Mouse (Mus musculus) testis, adult 2 months (tissue): ENCODE measurements around the gene Gsc2. TPM values are rescaled to one million over a fixed set of nuclear protein-coding genes. Genes with fewer than 3 reads are reported as not detected.

Experiments used
- H3K27ac ChIP-seq: fragments of 200-500 bp; 2 replicates; pipeline ENCODE4 v1.5.1; 2012; ENCODE audit warnings: low read depth, low read length; ENCODE audit not compliant: control insufficient read depth, insufficient read depth
- H3K27me3 ChIP-seq: fragments of 200-500 bp; 2 replicates; pipeline ENCODE4 v1.6.1; 2012; ENCODE audit warnings: mild to moderate bottlenecking, low read length, moderate library complexity; ENCODE audit not compliant: control insufficient read depth, insufficient read depth
- H3K36me3 ChIP-seq: fragments of 200-500 bp; 2 replicates; pipeline ENCODE4 v1.6.1; 2012; ENCODE audit warnings: mild to moderate bottlenecking, low read length; ENCODE audit not compliant: control insufficient read depth, insufficient read depth
- H3K4me1 ChIP-seq: fragments of 200-500 bp; 2 replicates; pipeline ENCODE4 v1.6.1; 2012; ENCODE audit warnings: low read length; ENCODE audit not compliant: control insufficient read depth, insufficient read depth
- H3K4me3 ChIP-seq: fragments of 200-500 bp; 2 replicates; pipeline ENCODE4 v1.5.1; 2012; ENCODE audit warnings: low read depth, mild to moderate bottlenecking, low read length, moderate library complexity, mixed read lengths; ENCODE audit not compliant: control insufficient read depth
- CTCF ChIP-seq: fragments of 200-500 bp; IDR thresholded peaks from 2 replicates; pipeline ENCODE4 v1.5.1; 2012; ENCODE audit warnings: low read depth, mild to moderate bottlenecking, inconsistent platforms, low read length, moderate library complexity; ENCODE audit not compliant: control insufficient read depth, insufficient read depth, insufficient replicate concordance
- POLR2A ChIP-seq: fragments of 200-500 bp; IDR thresholded peaks from 2 replicates; pipeline ENCODE4 v1.6.1; 2012; ENCODE audit warnings: low read depth, mild to moderate bottlenecking, inconsistent platforms, low read length, moderate library complexity; ENCODE audit not compliant: control insufficient read depth
- polyA plus RNA-seq: library from polyadenylated mRNA; depleted of rRNA; stranded (reverse); fragments of >200 nt; gene quantifications from 2 replicates; pipeline ENCODE4 v1.2.3, GENCODE M21; 2012; rRNA removed

Gsc2 gene
- polyA plus RNA-seq, 1 experiment, result 8.9 TPM

DNA sequence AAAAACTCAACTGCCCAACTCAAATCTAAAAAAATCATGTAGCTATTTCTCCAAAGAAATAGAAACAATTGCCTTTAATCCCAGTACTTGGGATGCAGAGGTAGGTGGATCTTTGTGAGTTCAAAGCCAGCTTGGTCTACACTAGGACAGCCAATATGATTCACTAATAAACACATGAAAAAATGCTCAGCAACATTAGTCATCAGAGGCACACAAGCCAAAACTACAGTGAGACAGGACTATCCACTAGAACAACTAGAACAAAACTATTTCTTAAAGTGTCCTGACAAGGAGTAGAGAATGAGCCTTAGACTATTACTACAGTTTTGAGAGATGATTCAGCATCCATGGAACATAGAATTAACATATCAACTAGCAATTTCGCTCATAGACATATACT, 38.8 kb downstream of the Gsc2 start:
- Histone ChIP-seq H3K27ac (no peak overlapping the region), H3K27me3 (no peaks in the 10 kb centered on the region), H3K4me3 (no peak overlapping the region), H3K4me1 (peaks cover 2% of the 10 kb centered on the region; the same call in 1 of the 2 replicates), H3K36me3 (no peaks in the 10 kb centered on the region)
- no peak for TF ChIP-seq CTCF
- no peak for TF ChIP-seq POLR2A

DNA sequence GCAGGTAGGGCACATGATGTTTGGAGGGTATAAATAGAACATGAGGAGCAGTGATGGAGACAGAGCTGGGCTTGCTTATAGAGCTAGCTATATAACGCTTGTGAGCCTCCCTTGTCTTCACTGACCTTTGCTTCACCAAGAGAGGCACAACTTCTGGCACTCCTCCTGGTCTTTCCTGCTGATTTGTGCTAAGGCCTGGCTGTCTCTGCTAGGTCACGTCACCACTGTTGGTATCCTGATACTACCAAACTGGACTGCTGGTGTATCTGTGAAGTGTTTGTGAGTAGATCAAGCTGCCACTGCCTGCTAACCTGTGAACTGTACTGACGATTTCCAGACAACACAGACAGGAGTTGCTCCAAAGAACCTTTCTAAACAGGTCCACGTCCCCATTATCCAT, 39.7 kb downstream of the Gsc2 start:
- Histone ChIP-seq H3K27me3 (no peaks in the 10 kb centered on the region), H3K4me1 (peaks cover 2% of the 10 kb centered on the region; the same call in 1 of the 2 replicates), H3K4me3 (no peak overlapping the region), H3K36me3 (no peaks in the 10 kb centered on the region), H3K27ac (no peak overlapping the region)
- no peak for TF ChIP-seq CTCF
- TF ChIP-seq POLR2A, result no peak

DNA sequence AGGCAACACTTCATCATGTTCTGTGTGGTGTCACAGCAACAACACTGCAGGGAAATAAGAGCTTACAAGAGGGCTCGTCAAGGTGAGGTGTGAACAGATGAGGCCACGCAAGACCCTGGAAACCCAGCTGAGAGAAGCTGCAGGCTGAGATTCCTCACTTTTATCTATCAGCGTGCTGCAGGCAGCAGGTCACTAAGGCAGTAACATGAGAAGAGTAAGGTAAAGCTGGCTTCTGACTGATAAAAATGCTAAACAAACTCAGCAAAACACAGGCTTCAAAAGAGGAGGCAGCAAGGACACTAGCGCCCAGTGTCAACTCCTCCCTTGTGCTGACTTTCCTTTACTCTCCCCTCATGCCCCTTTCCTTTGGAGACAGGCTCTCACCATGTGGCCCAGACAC, 41.9 kb downstream of the Gsc2 start:
- no peaks in the 10 kb centered on the region for H3K27me3 ChIP-seq
- H3K4me3 ChIP-seq, result no peak overlapping the region
- TF ChIP-seq CTCF, result no peak
- TF ChIP-seq POLR2A, result no peak
- H3K27ac ChIP-seq, result no peak overlapping the region
- H3K36me3 ChIP-seq, result no peaks in the 10 kb centered on the region
- H3K4me1 ChIP-seq, result no peaks in the 10 kb centered on the region

DNA sequence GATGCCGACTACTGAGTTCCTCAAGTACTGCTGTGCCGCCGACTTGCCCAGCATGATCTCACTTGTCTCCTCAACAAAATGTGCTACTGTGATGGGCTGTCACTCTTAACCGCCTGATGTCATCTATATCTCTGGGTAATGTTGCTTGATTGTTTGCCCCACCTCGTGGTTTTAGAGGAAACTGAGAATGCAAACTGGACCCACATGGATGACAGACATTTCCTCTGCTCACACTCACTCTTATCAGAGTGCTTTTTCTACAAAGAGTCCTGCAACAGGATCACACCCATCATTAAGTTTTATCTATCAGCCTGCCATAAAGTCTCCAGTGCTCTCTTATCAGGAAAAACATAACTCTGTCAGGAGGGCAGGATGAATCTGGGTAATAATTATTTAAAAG, 43.6 kb downstream of the Gsc2 start:
- H3K27me3 ChIP-seq, result no peaks in the 10 kb centered on the region
- TF ChIP-seq CTCF, result no peak
- no peak for TF ChIP-seq POLR2A
- no peak overlapping the region for H3K4me3 ChIP-seq
- H3K27ac ChIP-seq, result no peak overlapping the region
- H3K36me3 ChIP-seq, result no peaks in the 10 kb centered on the region
- H3K4me1 ChIP-seq, result no peaks in the 10 kb centered on the region

DNA sequence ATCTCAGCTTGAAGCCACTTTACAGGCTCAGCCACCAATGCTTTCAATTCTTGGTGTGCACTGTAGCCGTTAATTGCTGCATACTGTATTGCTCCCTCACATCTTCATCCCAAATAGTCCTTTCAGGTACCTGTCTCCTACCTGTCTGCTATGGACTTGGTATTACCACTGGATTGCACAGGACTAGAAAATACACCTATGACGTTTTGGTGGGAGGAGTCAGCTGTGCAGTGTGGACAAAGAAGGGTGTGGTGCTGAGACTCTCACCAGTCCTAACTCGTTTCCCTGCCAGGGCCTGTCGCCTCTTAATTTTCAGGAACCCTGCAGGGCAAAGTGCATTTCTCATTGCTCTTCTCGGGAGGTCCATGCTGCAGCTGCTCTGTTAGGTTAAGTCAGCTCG, 49.1 kb downstream of the Gsc2 start:
- Histone ChIP-seq H3K27me3 (no peaks in the 10 kb centered on the region), H3K4me1 (no peaks in the 10 kb centered on the region), H3K27ac (no peak overlapping the region), H3K36me3 (no peaks in the 10 kb centered on the region), H3K4me3 (no peak overlapping the region)
- TF ChIP-seq POLR2A (no peak), CTCF (no peak)

DNA sequence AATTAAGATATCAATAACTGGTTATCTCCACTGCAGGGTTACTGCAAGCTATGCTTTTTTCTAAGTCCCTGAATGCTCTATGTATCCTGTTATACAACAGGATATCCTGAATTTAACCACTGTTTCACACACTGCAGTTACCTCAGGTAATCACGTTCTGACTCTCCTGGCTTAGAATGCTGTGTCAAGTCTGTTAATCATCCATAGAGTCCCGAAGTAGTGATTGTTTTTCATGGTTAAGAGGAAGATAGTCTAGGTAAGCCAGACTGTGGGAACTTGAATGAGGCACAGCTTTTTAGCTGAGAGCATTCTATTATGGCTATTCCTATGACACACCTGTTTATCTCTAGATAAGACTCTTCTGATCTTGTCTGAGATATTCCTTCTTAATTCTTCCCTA, 49.6 kb downstream of the Gsc2 start:
- no peaks in the 10 kb centered on the region for H3K27me3 ChIP-seq
- no peaks in the 10 kb centered on the region for H3K36me3 ChIP-seq

More for the DNA sequence above, 49.6 kb downstream of the Gsc2 start:
- no peaks in the 10 kb centered on the region for H3K4me1 ChIP-seq
- no peak overlapping the region for H3K4me3 ChIP-seq
- no peak overlapping the region for H3K27ac ChIP-seq
- TF ChIP-seq POLR2A, result no peak
- no peak for TF ChIP-seq CTCF

Other genes with a start within 250 kb of the Gsc2 start
- gene Med15, start 182.2 kb downstream of the Gsc2 start, polyA plus RNA-seq, result 86.1 and 95.2 TPM in 2 replicates
- gene Klhl22, start 155.4 kb downstream of the Gsc2 start, polyA plus RNA-seq, result 9.1 and 9.4 TPM in 2 replicates
- gene Scarf2, start 117.8 kb downstream of the Gsc2 start, polyA plus RNA-seq, result 4.1 and 5.6 TPM in 2 replicates
- gene B830017H08Rik, start 81.9 kb downstream of the Gsc2 start, polyA plus RNA-seq, result 4.5 and 5.6 TPM in 2 replicates
- gene Car15, start 76.7 kb downstream of the Gsc2 start, polyA plus RNA-seq, result 13.9 and 17.9 TPM in 2 replicates
- gene Gm20518, start 23.4 kb downstream of the Gsc2 start, polyA plus RNA-seq, result 3.1 and 3.2 TPM in 2 replicates
- 175 and 177 TPM in 2 replicates for gene Tssk1, start 20.8 kb downstream of the Gsc2 start, polyA plus RNA-seq
- gene Dgcr2, start 16.5 kb downstream of the Gsc2 start, polyA plus RNA-seq, result 259 and 263 TPM in 2 replicates
- 845 and 898 TPM in 2 replicates for gene Tssk2, start 16.4 kb downstream of the Gsc2 start, polyA plus RNA-seq
- 27.2 and 28.3 TPM in 2 replicates for gene Ess2, start 3.7 kb downstream of the Gsc2 start, polyA plus RNA-seq
- gene Slc25a1, start 13.2 kb upstream of the Gsc2 start, polyA plus RNA-seq, result 45.4 and 52.8 TPM in 2 replicates
- not detected in 2 replicates for gene Vpreb2, start 65.4 kb upstream of the Gsc2 start, polyA plus RNA-seq
- 315 and 372 TPM in 2 replicates for gene Dgcr6, start 137.8 kb upstream of the Gsc2 start, polyA plus RNA-seq
- gene Prodh, start 175.1 kb upstream of the Gsc2 start, polyA plus RNA-seq, result 4.4 and 5.1 TPM in 2 replicates
- 0.11 and 0.18 TPM in 2 replicates for gene Rtn4r, start 212.6 kb upstream of the Gsc2 start, polyA plus RNA-seq